Comparison of ENCODE assay signal across 8 mouse cellular contexts in the genomic region with DNA sequence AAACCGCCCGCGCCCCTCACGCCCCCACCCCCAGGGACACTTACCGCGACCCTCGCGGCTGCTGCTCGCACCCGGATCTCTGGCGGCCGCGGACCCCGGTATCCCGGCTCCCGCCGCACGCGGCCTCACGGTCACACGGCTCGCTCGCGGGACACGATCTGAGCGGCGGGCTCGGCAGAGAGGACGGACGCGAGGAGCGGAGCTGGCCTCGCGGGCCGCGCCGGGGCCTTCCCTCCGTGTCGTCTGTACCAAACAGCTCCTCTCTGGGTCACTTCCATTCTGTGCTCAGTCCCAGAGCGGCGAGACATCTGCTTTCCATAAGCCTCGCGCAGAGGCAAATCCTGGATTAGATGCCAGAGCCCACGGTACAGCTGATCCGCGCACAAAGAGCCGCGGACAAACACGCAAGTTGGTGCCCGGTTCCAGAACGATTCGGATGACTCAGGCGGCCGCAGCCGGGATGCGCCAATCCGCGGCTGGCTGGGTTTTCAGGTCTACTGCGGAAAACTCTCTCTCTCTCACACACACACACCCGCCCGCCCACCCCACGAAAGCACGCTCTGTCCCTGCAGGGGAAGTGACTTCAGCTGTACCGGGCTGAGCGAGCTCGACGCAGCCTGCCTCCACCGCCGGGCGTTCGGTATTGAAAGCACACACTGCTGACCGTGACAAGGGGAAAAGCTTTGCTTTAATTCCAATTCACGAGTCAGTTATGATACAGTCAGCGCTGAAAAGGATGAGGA. TPM values are rescaled to one million over a fixed set of nuclear protein-coding genes. Genes with fewer than 3 reads are reported as not detected.
DNase-seq lines count a peak whose midpoint lies in the region; ATAC-seq lines count a peak whose summit lies in the region.

No protein-coding gene starts in this region.

- peak; percentile 71 for ATAC-seq in activated CD4-positive, CD25-positive, alpha-beta regulatory T cell, adult 4 months
- ATAC-seq in megakaryocyte, adult 5-6 weeks (ENCODE audit: poor library complexity, severe bottlenecking) = peak; percentile 88

- peak; percentile 67 for DNase-seq in embryo, embryonic 10 days (ENCODE audit: low spot score)
- peak; percentile 64 for DNase-seq in gastrocnemius, postnatal 10 days
- DNase-seq in induced T-regulatory cell, adult 2 months (ENCODE audit: low read depth) = peak; percentile 60
- DNase-seq in left cerebral cortex, adult 9 months (ENCODE audit: low spot score in 2 of 2) = peak; percentile 46 to 81
- DNase-seq in right cerebral cortex, postnatal 10 days (ENCODE audit: low spot score in 2 of 2) = peak; percentile 80 to 82
- peak; percentile 53 to 67 for DNase-seq in urinary bladder, postnatal 36 days (ENCODE audit: low spot score in 2 of 2)

RNA-seq across cellular contexts. Expression of gene Trim2, which starts 47.2 kb away (rescaled TPM):
- polyA plus RNA-seq in activated CD4-positive, CD25-positive, alpha-beta regulatory T cell, adult 4 months (2017; shearing (Covaris generic)) = 1 to 10 TPM; 1.2 to 2.3 TPM
- total RNA-seq in gastrocnemius, postnatal 10 days (2021) = 10 to 100 TPM in 1 of 2 experiments, 1 to 10 TPM in 1; 8.6 to 11.9 TPM
- 0.62 TPM in 1 of 2 replicates, not detected in the other for total RNA-seq in megakaryocyte, adult 5-6 weeks (2015)
- 0.99 and 1.7 TPM in 2 replicates for total RNA-seq in megakaryocyte, adult 5-6 weeks (2017)

Comparison
In these comparisons a context has a peak if more than half of its experiments do, and no peak if none do; other contexts are left out.
1. Peak in every context shown above with its lines: DNase-seq and ATAC-seq.